Mouse (Mus musculus): ENCODE measurements around the gene 4930442H23Rik.

DNA sequence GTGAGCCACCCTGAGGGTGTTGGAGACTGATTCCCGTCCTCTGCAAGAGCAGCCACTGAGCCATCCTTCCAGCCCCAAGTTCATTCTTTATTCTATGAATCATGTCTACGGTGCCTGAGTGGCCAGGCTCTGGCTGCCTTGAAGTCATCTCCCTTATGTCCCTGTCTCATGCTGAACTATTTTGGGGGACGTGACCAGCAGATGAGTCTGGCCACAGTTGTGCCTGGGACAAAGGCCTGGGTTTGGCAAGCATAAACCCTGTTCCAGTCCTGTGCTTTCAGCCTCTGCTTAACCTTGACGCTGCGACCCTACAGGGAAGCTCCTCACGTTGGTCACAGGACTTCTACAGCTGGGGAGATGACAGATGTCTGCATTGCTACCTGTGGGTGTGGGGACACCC, 13.7 kb upstream of the 4930442H23Rik start:
- TF ChIP-seq CTCF (IDR thresholded peaks at IDR 0.05) (no peak), EP300 (IDR thresholded peaks at IDR 0.05) (no peak)

Data from lung, postnatal 0 days (tissue).